Mouse (Mus musculus): ENCODE measurements around the gene Tubg2. TPM values are rescaled to one million over a fixed set of nuclear protein-coding genes. Genes with fewer than 3 reads are reported as not detected.

Tubg2 gene
- 3.6 and 4.5 TPM in 2 replicates for polyA plus RNA-seq (2014; fragmentation: Nextera tagmentation; extraction: Ambion mirVana)

DNA sequence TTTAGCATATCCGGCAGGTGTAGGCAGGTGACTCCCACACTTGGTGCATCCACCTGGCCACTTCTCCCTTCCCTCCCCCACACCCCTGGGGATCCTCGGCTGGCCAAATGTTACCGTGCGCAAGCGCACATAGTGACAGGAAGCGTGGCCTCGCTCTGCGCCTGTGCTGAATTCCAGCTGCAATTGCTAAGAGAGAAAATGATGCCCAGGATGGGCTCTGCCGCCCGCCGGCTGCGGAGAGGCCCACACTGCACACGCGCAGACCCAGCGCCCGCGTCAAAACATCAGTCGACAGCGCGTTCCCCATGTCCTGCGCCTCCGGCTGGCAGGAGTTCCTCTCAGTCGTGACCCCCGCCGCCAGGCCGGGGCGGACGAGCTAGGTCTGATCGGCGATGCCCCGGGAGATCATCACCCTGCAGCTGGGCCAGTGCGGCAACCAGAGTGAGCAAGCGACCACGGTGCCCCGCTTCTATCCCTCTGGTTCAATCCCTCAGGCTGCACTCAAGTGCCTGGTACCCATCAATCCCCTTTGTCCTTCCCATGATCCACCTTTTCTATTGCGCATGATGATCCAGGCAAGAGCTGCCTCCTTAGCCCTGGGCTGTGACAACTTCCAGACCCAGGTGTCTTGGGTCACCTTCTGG is at the start of gene Tubg2:
Gene Tubg2 (plus strand): TSS at position 180 of the 644 bp plus-strand sequence.
- H3K27ac ChIP-seq (ENCODE audit: low read length) = no peak within 1 kb of the TSS; the same call in 1 of the 2 replicates
- H3K9ac ChIP-seq (replicated peaks; ENCODE audit: low read depth, low read length) = peak within 1 kb of the TSS; percentile 25
- H3K4me2 ChIP-seq (replicated peaks; ENCODE audit: low read depth, low read length) = peak within 1 kb of the TSS; percentile 58
- H3K27me3 ChIP-seq (ENCODE audit: control insufficient read depth, insufficient read depth, low read length) = no peaks in the 10 kb centered on the region
- H3K36me3 ChIP-seq (ENCODE audit: control insufficient read depth, insufficient read depth, low read length) = no peaks in the 10 kb centered on the region
- H3K9me3 ChIP-seq (ENCODE audit: control insufficient read depth, low read depth, low read length) = no peaks in the 10 kb centered on the region
- ATAC-seq (ENCODE audit: insufficient number of reproducible peaks, insufficient read depth, low FRiP score, low read depth) = peak; percentile 70; the same call in 1 of the 2 replicates
- H3K4me3 ChIP-seq (ENCODE audit: low read depth, low read length) = peak within 1 kb of the TSS; percentile 30
- H3K4me1 ChIP-seq (ENCODE audit: control insufficient read depth, insufficient read depth, low read length) = peaks cover 9% of the 10 kb centered on the region
- 2% methylated on average over 36 of the region's 36 CpGs for WGBS

DNA sequence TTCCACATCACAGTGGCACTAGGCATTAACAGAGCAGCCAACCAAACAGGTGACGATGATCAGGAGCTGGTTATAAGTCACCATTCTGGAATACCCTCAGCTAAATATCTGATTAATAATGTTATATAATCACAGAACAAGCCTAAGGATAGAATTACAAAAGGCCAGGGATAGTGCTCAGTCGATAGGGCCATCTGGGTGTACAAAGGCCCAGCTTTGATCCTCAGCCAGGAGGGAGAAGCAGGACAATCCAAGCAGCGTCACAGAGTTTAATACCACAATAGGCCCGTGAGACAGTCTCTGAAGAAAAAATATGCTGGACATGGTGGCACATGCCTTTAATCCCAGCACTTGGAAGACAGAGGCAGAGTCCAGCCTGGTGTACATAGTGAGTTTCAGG is 46.4 kb upstream of the Tubg2 start:
- H3K9me3 ChIP-seq (ENCODE audit: control insufficient read depth, low read depth, low read length) = no peaks in the 10 kb centered on the region
- no peaks in the 10 kb centered on the region for H3K27me3 ChIP-seq (ENCODE audit: control insufficient read depth, insufficient read depth, low read length)
- H3K36me3 ChIP-seq (ENCODE audit: control insufficient read depth, insufficient read depth, low read length) = peaks cover 5% of the 10 kb centered on the region; the same call in 1 of the 2 replicates
- ATAC-seq (ENCODE audit: insufficient number of reproducible peaks, insufficient read depth, low FRiP score, low read depth) = no peak
- no peak overlapping the region for H3K9ac ChIP-seq (replicated peaks; ENCODE audit: low read depth, low read length)
- peaks cover 5% of the 10 kb centered on the region; the same call in 1 of the 2 replicates for H3K4me1 ChIP-seq (ENCODE audit: control insufficient read depth, insufficient read depth, low read length)
- H3K4me2 ChIP-seq (replicated peaks; ENCODE audit: low read depth, low read length) = no peak overlapping the region
- no peak overlapping the region for H3K27ac ChIP-seq (ENCODE audit: low read length)
- H3K4me3 ChIP-seq (ENCODE audit: low read depth, low read length) = no peak overlapping the region
- 76% methylated on average over 4 of the region's 4 CpGs for WGBS

DNA sequence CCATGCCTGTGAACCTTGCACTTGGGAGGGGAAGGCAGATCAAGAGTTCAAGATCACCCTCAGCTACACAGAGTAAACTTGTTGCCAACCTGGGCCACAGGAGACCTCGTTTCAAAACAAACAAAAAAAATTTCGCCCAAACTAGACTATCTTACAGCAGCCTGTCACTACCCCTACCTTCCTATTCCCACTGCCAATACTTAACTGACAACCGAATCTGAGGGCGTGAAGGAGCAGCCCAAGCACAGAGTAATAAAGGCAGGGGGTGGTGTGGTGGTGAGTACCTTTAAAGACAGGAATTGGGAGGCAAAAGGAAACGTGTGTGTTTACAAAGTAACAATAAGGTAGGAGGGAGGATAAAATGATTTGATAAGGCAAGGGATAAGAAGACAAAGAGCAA is 45.0 kb upstream of the Tubg2 start:
- Histone ChIP-seq H3K9ac (replicated peaks; ENCODE audit: low read depth, low read length) (no peak overlapping the region), H3K4me1 (ENCODE audit: control insufficient read depth, insufficient read depth, low read length) (peaks cover 5% of the 10 kb centered on the region; the same call in 1 of the 2 replicates), H3K9me3 (ENCODE audit: control insufficient read depth, low read depth, low read length) (no peaks in the 10 kb centered on the region), H3K36me3 (ENCODE audit: control insufficient read depth, insufficient read depth, low read length) (peaks cover 5% of the 10 kb centered on the region; the same call in 1 of the 2 replicates), H3K27me3 (ENCODE audit: control insufficient read depth, insufficient read depth, low read length) (no peaks in the 10 kb centered on the region), H3K4me3 (ENCODE audit: low read depth, low read length) (no peak overlapping the region), H3K27ac (ENCODE audit: low read length) (no peak overlapping the region), H3K4me2 (replicated peaks; ENCODE audit: low read depth, low read length) (no peak overlapping the region)
- WGBS = 43% methylated on average over 5 of the region's 5 CpGs
- no peak for ATAC-seq (ENCODE audit: insufficient number of reproducible peaks, insufficient read depth, low FRiP score, low read depth)

DNA sequence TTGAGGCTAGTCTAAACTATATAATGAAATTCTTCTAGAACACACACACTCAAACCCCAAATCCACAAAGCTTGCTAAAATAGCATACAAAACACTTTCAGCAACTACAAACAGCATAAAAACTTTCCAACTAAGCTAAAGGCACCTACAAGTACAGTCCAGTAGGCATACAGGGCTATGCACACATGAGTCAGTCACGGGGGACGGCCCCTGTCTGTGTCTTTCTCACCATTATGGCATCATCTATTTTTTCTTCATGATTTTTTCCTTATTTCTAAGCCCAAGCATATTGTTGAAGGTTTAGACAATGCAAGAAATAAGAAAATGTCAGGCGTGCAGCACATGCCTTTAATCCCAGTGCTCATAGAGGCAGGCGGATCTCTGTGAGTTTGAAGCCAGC is 44.5 kb upstream of the Tubg2 start:
- H3K4me1 ChIP-seq (ENCODE audit: control insufficient read depth, insufficient read depth, low read length) = peaks cover 5% of the 10 kb centered on the region; the same call in 1 of the 2 replicates
- WGBS = 82% methylated on average over 4 of the region's 4 CpGs
- H3K4me2 ChIP-seq (replicated peaks; ENCODE audit: low read depth, low read length) = no peak overlapping the region
- H3K36me3 ChIP-seq (ENCODE audit: control insufficient read depth, insufficient read depth, low read length) = peaks cover 5% of the 10 kb centered on the region; the same call in 1 of the 2 replicates
- no peak overlapping the region for H3K9ac ChIP-seq (replicated peaks; ENCODE audit: low read depth, low read length)
- H3K27ac ChIP-seq (ENCODE audit: low read length) = no peak overlapping the region
- no peak for ATAC-seq (ENCODE audit: insufficient number of reproducible peaks, insufficient read depth, low FRiP score, low read depth)
- no peaks in the 10 kb centered on the region for H3K9me3 ChIP-seq (ENCODE audit: control insufficient read depth, low read depth, low read length)
- no peak overlapping the region for H3K4me3 ChIP-seq (ENCODE audit: low read depth, low read length)
- H3K27me3 ChIP-seq (ENCODE audit: control insufficient read depth, insufficient read depth, low read length) = no peaks in the 10 kb centered on the region

DNA sequence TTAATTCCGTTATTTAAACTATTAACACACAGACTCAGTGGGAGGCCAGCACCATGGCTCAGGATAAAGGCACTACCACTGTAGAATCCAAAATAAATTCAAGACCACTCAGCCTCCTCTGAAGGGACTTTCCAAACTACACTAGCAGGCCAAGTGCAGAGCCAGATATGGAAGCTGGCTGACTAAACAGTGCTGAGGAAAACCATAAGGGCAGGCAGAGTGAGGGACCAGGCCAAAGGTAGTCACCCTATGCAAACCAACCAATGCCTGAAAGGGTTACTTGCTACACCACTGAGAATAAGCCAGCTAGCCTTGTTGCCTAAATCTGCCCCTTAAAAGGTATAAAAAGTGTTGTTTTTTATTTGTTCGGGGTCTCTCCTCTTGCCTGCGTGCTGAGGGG is 43.5 kb upstream of the Tubg2 start:
- H3K27me3 ChIP-seq (ENCODE audit: control insufficient read depth, insufficient read depth, low read length) = no peaks in the 10 kb centered on the region
- H3K4me3 ChIP-seq (ENCODE audit: low read depth, low read length) = no peak overlapping the region
- ATAC-seq (ENCODE audit: insufficient number of reproducible peaks, insufficient read depth, low FRiP score, low read depth) = no peak
- no peak overlapping the region for H3K27ac ChIP-seq (ENCODE audit: low read length)
- peaks cover 5% of the 10 kb centered on the region; the same call in 1 of the 2 replicates for H3K36me3 ChIP-seq (ENCODE audit: control insufficient read depth, insufficient read depth, low read length)
- 94% methylated on average over 3 of the region's 3 CpGs for WGBS
- no peaks in the 10 kb centered on the region for H3K9me3 ChIP-seq (ENCODE audit: control insufficient read depth, low read depth, low read length)
- H3K9ac ChIP-seq (replicated peaks; ENCODE audit: low read depth, low read length) = no peak overlapping the region
- no peak overlapping the region for H3K4me2 ChIP-seq (replicated peaks; ENCODE audit: low read depth, low read length)
- peaks cover 5% of the 10 kb centered on the region; the same call in 1 of the 2 replicates for H3K4me1 ChIP-seq (ENCODE audit: control insufficient read depth, insufficient read depth, low read length)

DNA sequence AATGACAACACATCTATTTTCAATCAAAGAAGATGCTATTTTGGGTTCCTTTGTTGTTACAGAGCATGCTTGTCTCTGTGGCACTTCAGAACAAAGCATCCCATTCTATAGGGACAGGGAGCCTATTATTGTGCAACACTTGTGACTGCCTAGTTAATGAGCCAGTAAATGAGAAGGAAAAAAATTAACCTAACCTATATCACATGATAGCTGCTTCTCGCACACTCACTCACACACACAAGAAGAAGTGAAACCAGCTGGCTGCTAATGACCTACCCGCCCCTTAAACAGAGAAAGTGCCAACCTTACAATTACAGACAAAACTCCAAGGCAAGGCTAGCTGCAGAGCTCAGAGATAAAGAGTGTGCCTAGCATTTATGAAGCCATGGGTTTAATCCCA is 40.1 kb upstream of the Tubg2 start:
- H3K27ac ChIP-seq (ENCODE audit: low read length) = no peak overlapping the region

DNA sequence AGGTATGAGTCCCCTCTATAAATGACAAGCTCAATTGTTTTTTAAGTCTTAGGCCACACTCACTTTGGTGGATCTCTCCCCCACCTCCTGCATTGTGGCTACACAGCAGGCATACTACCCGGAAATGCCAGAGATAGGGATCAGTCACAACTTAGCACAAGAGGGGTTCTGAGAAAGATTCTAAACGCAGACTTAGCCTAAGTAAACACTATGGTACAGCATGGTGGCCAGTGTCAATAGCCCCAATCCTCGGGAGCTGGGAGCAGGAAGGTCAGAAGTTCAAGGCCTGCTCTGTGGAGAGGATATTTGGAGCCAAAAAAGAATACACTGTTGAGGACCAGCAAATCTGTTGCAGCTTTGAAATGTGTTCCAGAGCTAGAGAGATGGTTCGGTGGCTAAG is 37.6 kb upstream of the Tubg2 start:
- H3K9me3 ChIP-seq (ENCODE audit: control insufficient read depth, low read depth, low read length) = no peaks in the 10 kb centered on the region
- WGBS = 31% methylated on average over 4 of the region's 4 CpGs
- H3K27me3 ChIP-seq (ENCODE audit: control insufficient read depth, insufficient read depth, low read length) = no peaks in the 10 kb centered on the region

More for the DNA sequence above, 40.1 kb upstream of the Tubg2 start:
- Histone ChIP-seq H3K27me3 (ENCODE audit: control insufficient read depth, insufficient read depth, low read length) (no peaks in the 10 kb centered on the region), H3K36me3 (ENCODE audit: control insufficient read depth, insufficient read depth, low read length) (no peaks in the 10 kb centered on the region), H3K9me3 (ENCODE audit: control insufficient read depth, low read depth, low read length) (no peaks in the 10 kb centered on the region), H3K4me2 (replicated peaks; ENCODE audit: low read depth, low read length) (no peak overlapping the region), H3K9ac (replicated peaks; ENCODE audit: low read depth, low read length) (no peak overlapping the region), H3K4me1 (ENCODE audit: control insufficient read depth, insufficient read depth, low read length) (peaks cover 15% of the 10 kb centered on the region), H3K4me3 (ENCODE audit: low read depth, low read length) (no peak overlapping the region)
- 77% methylated on average over 2 of the region's 2 CpGs for WGBS
- no peak for ATAC-seq (ENCODE audit: insufficient number of reproducible peaks, insufficient read depth, low FRiP score, low read depth)

DNA sequence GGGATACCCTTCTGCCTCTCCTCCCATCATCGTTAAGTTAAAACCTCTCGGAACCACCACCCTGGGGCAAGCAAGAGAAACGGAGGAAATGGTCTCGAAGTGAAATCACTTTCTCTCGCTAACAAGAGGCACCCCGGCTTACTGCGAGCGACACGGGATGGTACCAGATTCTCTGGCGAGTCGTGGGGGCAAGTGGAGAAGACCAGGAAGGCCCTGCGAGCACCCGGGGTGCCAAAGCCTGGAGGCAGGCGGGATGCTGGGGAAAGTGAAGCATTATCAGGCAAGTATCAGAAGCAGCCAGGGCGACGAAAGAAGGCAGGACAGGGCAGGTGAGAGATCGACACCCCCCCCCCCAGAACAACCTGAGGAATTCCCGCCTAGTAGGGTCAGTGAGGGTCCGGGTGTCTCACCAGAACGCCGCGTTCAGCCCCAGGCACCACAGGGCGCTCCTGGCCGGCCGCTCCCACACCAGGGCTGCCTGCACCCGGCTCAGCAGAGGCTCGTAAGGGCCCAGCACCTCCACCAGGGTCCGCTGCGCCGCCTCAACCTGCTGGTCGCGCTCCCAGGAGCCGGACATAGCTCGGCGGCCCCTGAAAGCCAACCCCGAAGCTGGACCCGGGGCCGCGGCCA is 36.5 kb upstream of the Tubg2 start:
- WGBS = under 1% methylated on average over 39 of the region's 39 CpGs
- Histone ChIP-seq H3K27ac (ENCODE audit: low read length) (peak overlapping the region; percentile 80; the same call in 1 of the 2 replicates), H3K4me1 (ENCODE audit: control insufficient read depth, insufficient read depth, low read length) (peaks cover 18% of the 10 kb centered on the region)

More for the DNA sequence above, 37.6 kb upstream of the Tubg2 start:
- no peak for ATAC-seq (ENCODE audit: insufficient number of reproducible peaks, insufficient read depth, low FRiP score, low read depth)
- H3K4me2 ChIP-seq (replicated peaks; ENCODE audit: low read depth, low read length) = peak overlapping the region; percentile 80
- peaks cover 3% of the 10 kb centered on the region; the same call in 1 of the 2 replicates for H3K36me3 ChIP-seq (ENCODE audit: control insufficient read depth, insufficient read depth, low read length)
- peak overlapping the region; percentile 89 for H3K9ac ChIP-seq (replicated peaks; ENCODE audit: low read depth, low read length)
- peak overlapping the region; percentile 92 for H3K4me3 ChIP-seq (ENCODE audit: low read depth, low read length)
- no peak overlapping the region for H3K27ac ChIP-seq (ENCODE audit: low read length)
- H3K4me1 ChIP-seq (ENCODE audit: control insufficient read depth, insufficient read depth, low read length) = peaks cover 18% of the 10 kb centered on the region

More for the DNA sequence above, 36.5 kb upstream of the Tubg2 start:
- no peaks in the 10 kb centered on the region for H3K27me3 ChIP-seq (ENCODE audit: control insufficient read depth, insufficient read depth, low read length)
- ATAC-seq (ENCODE audit: insufficient number of reproducible peaks, insufficient read depth, low FRiP score, low read depth) = peak; percentile 70
- H3K36me3 ChIP-seq (ENCODE audit: control insufficient read depth, insufficient read depth, low read length) = peaks cover 3% of the 10 kb centered on the region; the same call in 1 of the 2 replicates
- peak overlapping the region; percentile 80 for H3K4me2 ChIP-seq (replicated peaks; ENCODE audit: low read depth, low read length)
- peak overlapping the region; percentile 92 for H3K4me3 ChIP-seq (ENCODE audit: low read depth, low read length)
- no peaks in the 10 kb centered on the region for H3K9me3 ChIP-seq (ENCODE audit: control insufficient read depth, low read depth, low read length)
- H3K9ac ChIP-seq (replicated peaks; ENCODE audit: low read depth, low read length) = peak overlapping the region; percentile 89

Measured in stomach, embryonic 14.5 days (tissue).